ENCODE assay signal across 27 mouse cellular contexts in the genomic region with DNA sequence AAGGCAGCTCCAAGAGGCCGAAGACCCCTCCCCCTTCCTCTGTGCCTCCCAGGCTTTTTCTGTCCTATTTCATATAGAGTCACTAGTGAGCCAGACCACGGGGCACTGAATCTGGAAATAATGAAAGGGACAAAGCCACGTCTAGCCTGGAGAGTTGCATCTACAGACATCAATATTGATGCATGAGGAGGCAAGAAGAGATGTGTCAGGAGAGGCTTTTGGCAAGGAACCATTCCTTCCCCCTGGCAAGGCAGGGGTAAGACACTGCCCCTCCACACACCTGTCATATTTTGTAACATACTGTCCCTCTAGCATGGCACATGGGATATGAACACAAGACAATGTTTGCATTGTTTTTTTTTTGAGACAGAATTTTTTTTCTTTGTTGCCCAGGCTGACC. TPM values are rescaled to one million over a fixed set of nuclear protein-coding genes. Genes with fewer than 3 reads are reported as not detected.
"Had no signal": no experiment of that assay in that cellular context is flagged by ENCODE, and none has a peak within 500 bp of the region (broad histone marks: within the 10 kb centered on the region; RNA-seq: fewer than 3 reads in every experiment).

No protein-coding gene starts in this region.

- H3K36me3 ChIP-seq: intestine, embryonic 15.5 days; kidney, embryonic 15.5 days; liver, embryonic 13.5 days; midbrain, embryonic 12.5 days; neural tube, embryonic 12.5 days; neural tube, embryonic 15.5 days had no signal

- H3K27me3 ChIP-seq: intestine, embryonic 15.5 days; kidney, embryonic 15.5 days; liver, embryonic 13.5 days; midbrain, embryonic 12.5 days; neural tube, embryonic 12.5 days; neural tube, embryonic 15.5 days had no signal

- H3K4me2 ChIP-seq: intestine, embryonic 15.5 days; kidney, embryonic 15.5 days; liver, embryonic 13.5 days; lung, embryonic 14.5 days; midbrain, embryonic 12.5 days; neural tube, embryonic 12.5 days; neural tube, embryonic 15.5 days had no signal

- DNase-seq: kidney, adult 11 months; kidney, adult 8-10 months; kidney, postnatal 10 days; kidney, postnatal 36 days; liver, embryonic 13.5 days; lung, embryonic 14.5 days; right cerebral cortex, postnatal 4 days; thymus, adult 18-20 months; thymus, postnatal 36 days had no signal

- H3K4me3 ChIP-seq: intestine, embryonic 15.5 days; kidney, embryonic 15.5 days; liver, embryonic 13.5 days; midbrain, embryonic 12.5 days; neural tube, embryonic 12.5 days; neural tube, embryonic 15.5 days had no signal

RNA-seq across cellular contexts. Expression of gene Gm10964, which starts 12.5 kb away (rescaled TPM):
- total RNA-seq: layer of hippocampus, postnatal 14 days; left cerebral cortex, postnatal 25 days; liver, adult 2 months; megakaryocyte, adult 5-6 weeks; midbrain, postnatal 0 days had no signal
- polyA plus RNA-seq: intestine, embryonic 15.5 days; kidney, embryonic 15.5 days; limb, embryonic 11.5 days; limb, embryonic 14.5 days; liver, adult 2 months; liver, embryonic 13.5 days; liver, embryonic 16.5 days; lung, embryonic 14.5 days; lung, postnatal 0 days; macrophage; midbrain, embryonic 12.5 days; midbrain, postnatal 0 days; neural tube, embryonic 12.5 days; neural tube, embryonic 15.5 days; stomach, embryonic 14.5 days; stomach, postnatal 0 days; urinary bladder, adult 2 months had no signal
